ENCODE assay signal across 8 mouse cellular contexts in the genomic region with DNA sequence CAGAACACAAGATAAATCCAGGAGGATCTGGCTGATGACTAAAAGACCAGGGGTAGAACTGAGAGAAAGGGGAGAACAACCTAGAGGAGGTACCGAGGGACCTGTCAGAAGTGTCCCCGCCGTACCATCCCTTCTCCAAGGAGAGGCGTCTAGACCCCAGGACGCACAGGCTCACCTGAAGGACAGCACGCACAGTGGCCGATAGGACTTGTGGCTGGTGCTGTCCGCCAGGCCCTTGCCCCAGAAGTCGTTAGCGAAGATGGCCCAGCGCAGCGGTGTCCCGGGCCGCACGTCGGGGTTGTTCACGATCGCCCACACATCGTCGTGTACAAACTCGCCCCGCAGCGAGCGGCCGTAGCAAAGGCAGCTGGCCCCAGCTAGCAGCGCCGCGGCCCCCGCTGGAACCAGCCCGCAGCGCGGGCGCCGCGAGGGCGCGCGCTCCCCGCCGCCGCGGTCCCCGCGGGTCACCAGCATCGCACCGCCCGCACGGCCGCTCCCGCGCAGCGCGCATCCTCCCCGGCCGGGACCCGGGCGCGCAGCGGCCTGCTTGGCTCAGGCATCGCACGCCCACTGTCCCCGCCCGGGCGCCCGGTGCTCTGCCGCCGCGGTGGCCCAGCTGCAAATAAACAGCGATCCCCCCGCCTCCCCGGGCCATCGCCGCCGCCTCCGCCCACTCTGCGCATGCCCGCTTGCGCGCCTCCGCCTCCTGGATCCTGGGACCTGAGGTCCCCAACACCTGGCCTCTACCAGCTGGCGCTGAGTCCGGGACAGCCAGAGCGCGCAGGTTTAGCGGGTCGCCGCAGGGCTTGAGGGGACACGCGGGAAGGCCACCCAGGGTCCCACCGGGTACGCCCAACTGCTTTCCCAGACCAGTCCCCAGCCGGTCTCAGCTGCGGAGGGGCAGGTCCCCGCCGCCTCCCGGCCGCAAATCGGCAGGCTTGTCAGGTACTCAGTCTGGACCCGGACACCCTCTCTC. TPM values are rescaled to one million over a fixed set of nuclear protein-coding genes. Genes with fewer than 3 reads are reported as not detected.
A peak's percentile ranks its signal among the peaks of the same experiment; 100 is the strongest.
DNase-seq lines count a peak whose midpoint lies in the region; ATAC-seq lines count a peak whose summit lies in the region.

Gene Tmtc1, minus strand, starts transcription at position 664 of the 976 bp plus-strand sequence.

- peak within 1 kb of the TSS; percentile 95 for H3K4me2 ChIP-seq in hindbrain, embryonic 12.5 days (replicated peaks)

- peak within 1 kb of the TSS; percentile 64 for H3K27ac ChIP-seq in hindbrain, embryonic 12.5 days

- ATAC-seq in hindbrain, embryonic 12.5 days (ENCODE audit: low FRiP score): peak; percentile 84

- under 1% methylated on average over 98 of the region's 99 CpGs for WGBS in hindbrain, embryonic 12.5 days

- 0 out of 2 replicates have a peak, but pooled peaks cover 3% of the 10 kb centered on the region for H3K9me3 ChIP-seq in hindbrain, embryonic 12.5 days (replicated peaks)

- no peaks in the 10 kb centered on the region for H3K36me3 ChIP-seq in hindbrain, embryonic 12.5 days

- H3K9ac ChIP-seq in hindbrain, embryonic 12.5 days: peak within 1 kb of the TSS; percentile 71

- peak; percentile 69 for DNase-seq in Muller cell, postnatal 12 days (ENCODE audit: inconsistent ontology term)
- peak; percentile 56 to 62 for DNase-seq in cerebellum, postnatal 14 days
- DNase-seq in frontal cortex, postnatal 36 days (ENCODE audit: low spot score in 2 of 2): peak; percentile 68 to 73
- DNase-seq in layer of hippocampus, postnatal 36 days: peak; percentile 66 to 71
- DNase-seq in lung, postnatal 36 days: peak; percentile 83
- peak; percentile 67 to 71 for DNase-seq in right cerebral cortex, adult 2 months (ENCODE audit: low spot score in 2 of 2)
- peak; percentile 78 for DNase-seq in urinary bladder, postnatal 14 days (ENCODE audit: low spot score)

- H3K4me3 ChIP-seq in hindbrain, embryonic 12.5 days: peak within 1 kb of the TSS; percentile 72

- H3K4me1 ChIP-seq in hindbrain, embryonic 12.5 days: peaks cover 19% of the 10 kb centered on the region

- H3K27me3 ChIP-seq in hindbrain, embryonic 12.5 days: peaks cover 54% of the 10 kb centered on the region

RNA-seq across cellular contexts. Expression of gene Tmtc1, which starts in this region (rescaled TPM):
- 2.0 and 3.0 TPM in 2 replicates for polyA plus RNA-seq in hindbrain, embryonic 12.5 days (2016; fragmentation: Nextera tagmentation; extraction: Ambion mirVana)
- 10 to 100 TPM; 36.9 to 43.8 TPM for total RNA-seq in layer of hippocampus, postnatal 36 days (2021)

Comparison
In these comparisons a context has a peak if more than half of its experiments do, and no peak if none do; other contexts are left out.
1. Peak in every context shown above with its lines: DNase-seq, ATAC-seq, H3K4me3 ChIP-seq and H3K27ac ChIP-seq.